Mouse (Mus musculus) MEL (cell line): ENCODE measurements at regions not wholly inside any gene's neighbourhood (a gene's known extent, or its start where the extent isn't known, plus 50 kb on each side); places are given as distances from the start of the nearest gene placed in this dataset.
A peak's percentile ranks its signal among the peaks of the same experiment; 100 is the strongest.

Source experiments
- DNase-seq: peaks from one replicate; pipeline ENCODE4 v3.0.0; 2011; ENCODE audit warnings: low read depth, low spot score
- H3K27ac ChIP-seq: 2 replicates; pipeline ENCODE4 v1.5.1; 2012; ENCODE audit warnings: low read depth, mild to moderate bottlenecking, control low read depth, low read length, moderate library complexity; ENCODE audit not compliant: control insufficient read depth
- H3K27me3 ChIP-seq, 2 experiments: fragments of 150-350 bp in 1 of 2; sonication (generic) in 1 of 2; 2 replicates each; pipeline ENCODE4 v1.6.1; 2012; ENCODE audit warnings: low read length in 2 of 2, mild to moderate bottlenecking in 2 of 2, improper control_type of control experiment in 1 of 2, moderate library complexity in 1 of 2; ENCODE audit not compliant: insufficient read depth in 2 of 2, control insufficient read depth in 1 of 2
- H3K36me3 ChIP-seq, 2 experiments: 2 replicates each; pipeline ENCODE4 v1.6.1; 2012 to 2014; ENCODE audit warnings: low read length in 2 of 2, improper control_type of control experiment in 1 of 2, inconsistent platforms in 1 of 2, mild to moderate bottlenecking in 1 of 2; ENCODE audit not compliant: insufficient read depth in 2 of 2, control insufficient read depth in 1 of 2
- H3K4me1 ChIP-seq, 2 experiments: fragments of 150-350 bp in 1 of 2; sonication (generic) in 1 of 2; 2 replicates each; pipeline ENCODE4 v1.6.1; 2012; ENCODE audit warnings: low read length in 2 of 2, improper control_type of control experiment in 1 of 2, mild to moderate bottlenecking in 1 of 2; ENCODE audit not compliant: insufficient read depth in 2 of 2, control insufficient read depth in 1 of 2
- H3K4me3 ChIP-seq, 2 experiments: fragments of 150-350 bp in 1 of 2; sonication (generic) in 1 of 2; 2 replicates each; pipeline ENCODE4 v1.5.1; 2012; ENCODE audit warnings: low read depth in 2 of 2, low read length in 2 of 2, mild to moderate bottlenecking in 2 of 2, moderate library complexity in 2 of 2, control low read depth in 1 of 2, improper control_type of control experiment in 1 of 2; ENCODE audit not compliant: control insufficient read depth in 1 of 2, insufficient read depth in 1 of 2
- H3K79me2 ChIP-seq: 2 replicates; pipeline ENCODE4 v1.6.1; 2012; ENCODE audit warnings: mild to moderate bottlenecking, low read length, moderate library complexity; ENCODE audit not compliant: control insufficient read depth, poor library complexity, insufficient read depth
- H3K9ac ChIP-seq: 2 replicates; pipeline ENCODE4 v1.6.1; 2012; ENCODE audit warnings: low read depth, mild to moderate bottlenecking, control low read depth, low read length, moderate library complexity; ENCODE audit not compliant: control insufficient read depth, poor library complexity, severe bottlenecking
- H3K9me3 ChIP-seq: fragments of 150-350 bp; sonication (generic); replicated peaks from 2 replicates; pipeline ENCODE4 v1.6.1; 2012; ENCODE audit warnings: mild to moderate bottlenecking, low read length, improper control_type of control experiment, moderate library complexity; ENCODE audit not compliant: insufficient read depth
- BHLHE40 ChIP-seq: IDR thresholded peaks from 2 replicates; pipeline ENCODE4 v1.6.1; 2012; ENCODE audit warnings: low read depth, mild to moderate bottlenecking, inconsistent platforms, low read length, improper control_type of control experiment, borderline replicate concordance
- CHD2 ChIP-seq: IDR thresholded peaks from 2 replicates; pipeline ENCODE4 v1.6.1; 2011; ENCODE audit warnings: low read length, improper control_type of control experiment
- CTCF ChIP-seq, 3 experiments: IDR thresholded peaks in 2 of 3; conservative IDR thresholded peaks in 1 of 3; 2 replicates each; pipeline ENCODE4 v1.5.1; 2011 to 2012; ENCODE audit warnings: low read length in 3 of 3, low read depth in 2 of 3, mild to moderate bottlenecking in 2 of 3, improper control_type of control experiment in 1 of 3, inconsistent platforms in 1 of 3, mixed read lengths in 1 of 3, moderate library complexity in 1 of 3; ENCODE audit not compliant: control insufficient read depth in 1 of 3, insufficient read depth in 1 of 3, poor library complexity in 1 of 3, severe bottlenecking in 1 of 3
- ELF1 ChIP-seq: IDR thresholded peaks from 2 replicates; pipeline ENCODE4 v1.6.1; 2014; ENCODE audit warnings: low read depth, mild to moderate bottlenecking, inconsistent platforms, low read length, improper control_type of control experiment, moderate library complexity
- ETS1 ChIP-seq: IDR thresholded peaks from 2 replicates; pipeline ENCODE4 v1.6.1; 2012; ENCODE audit warnings: low read depth, mild to moderate bottlenecking, inconsistent platforms, low read length, improper control_type of control experiment, moderate library complexity
- KAT2A ChIP-seq: conservative IDR thresholded peaks from 2 replicates; pipeline ENCODE4 v1.6.1; 2012; ENCODE audit warnings: low read depth, low read length, improper control_type of control experiment, inconsistent platforms
- MAFK ChIP-seq: IDR thresholded peaks from 2 replicates; pipeline ENCODE4 v1.6.1; 2011; ENCODE audit warnings: low read depth, mild to moderate bottlenecking, low read length, improper control_type of control experiment, borderline replicate concordance
- MAX ChIP-seq: IDR thresholded peaks from 2 replicates; pipeline ENCODE4 v1.6.1; 2011; ENCODE audit warnings: low read length, improper control_type of control experiment
- MEF2A ChIP-seq: IDR thresholded peaks from 2 replicates; pipeline ENCODE4 v1.6.1; 2014; ENCODE audit warnings: low read depth, mild to moderate bottlenecking, inconsistent platforms, low read length, improper control_type of control experiment; ENCODE audit not compliant: poor library complexity, insufficient replicate concordance, severe bottlenecking; ENCODE audit errors: extremely low read depth
- MXI1 ChIP-seq: IDR thresholded peaks from 2 replicates; pipeline ENCODE4 v1.6.1; 2011; ENCODE audit warnings: mild to moderate bottlenecking, low read depth, low read length, improper control_type of control experiment
- MYB ChIP-seq: IDR thresholded peaks from 2 replicates; pipeline ENCODE4 v1.6.1; 2011; ENCODE audit warnings: mild to moderate bottlenecking, low read depth, low read length, improper control_type of control experiment
- MYC ChIP-seq: IDR thresholded peaks from 2 replicates; pipeline ENCODE4 v1.6.1; 2011; ENCODE audit warnings: low read depth, mild to moderate bottlenecking, low read length, improper control_type of control experiment, moderate library complexity
- NELFE ChIP-seq: IDR thresholded peaks from 2 replicates; pipeline ENCODE4 v1.6.1; 2011; ENCODE audit warnings: low read depth, low read length, improper control_type of control experiment
- NRF1 ChIP-seq: IDR thresholded peaks from 2 replicates; pipeline ENCODE4 v1.6.1; 2014; ENCODE audit warnings: low read depth, mild to moderate bottlenecking, inconsistent platforms, low read length, improper control_type of control experiment, moderate library complexity; ENCODE audit not compliant: poor library complexity, insufficient read depth, severe bottlenecking
- POLR2A ChIP-seq, 2 experiments: IDR thresholded peaks; 2 replicates each; pipeline ENCODE4 v1.6.1; 2011 to 2012; ENCODE audit warnings: low read length in 2 of 2, mild to moderate bottlenecking in 2 of 2, control low read depth in 1 of 2, improper control_type of control experiment in 1 of 2, low read depth in 1 of 2, moderate library complexity in 1 of 2; ENCODE audit not compliant: control insufficient read depth in 1 of 2, insufficient read depth in 1 of 2, poor library complexity in 1 of 2
- RCOR1 ChIP-seq: IDR thresholded peaks from 2 replicates; pipeline ENCODE4 v1.6.1; 2012; ENCODE audit warnings: low read depth, mild to moderate bottlenecking, inconsistent platforms, low read length, improper control_type of control experiment
- SIN3A ChIP-seq: IDR thresholded peaks from 2 replicates; pipeline ENCODE4 v1.6.1; 2012; ENCODE audit warnings: low read length, improper control_type of control experiment, inconsistent platforms
- SMC3 ChIP-seq: IDR thresholded peaks from 2 replicates; pipeline ENCODE4 v1.6.1; 2011; ENCODE audit warnings: low read depth, low read length, improper control_type of control experiment
- TAL1 ChIP-seq: IDR thresholded peaks from 2 replicates; pipeline ENCODE4 v1.6.1; 2012; ENCODE audit warnings: mild to moderate bottlenecking, inconsistent platforms, low read length, moderate library complexity, mixed read lengths

- TF ChIP-seq ELF1 (peak; percentile 85), BHLHE40 (no peak), CHD2 (no peak), MEF2A (no peak), CTCF (IDR thresholded peaks at IDR 0.05 in 2 of 3, conservative IDR thresholded peaks at IDR 0.05 in 1 of 3; ENCODE audit: control insufficient read depth in 1 of 3, insufficient read depth in 1 of 3, low read depth in 2 of 3, low read length in 3 of 3, poor library complexity in 1 of 3, severe bottlenecking in 1 of 3) (no peak), RCOR1 (no peak), ETS1 (no peak), NELFE (peak; percentile 44; the same call in 1 of the 2 replicates), MAX (peak; percentile 31; the same call in 1 of the 2 replicates), SIN3A (no peak), MYB (no peak), KAT2A (peak; percentile 70), NRF1 (peak; percentile 10; the same call in 1 of the 2 replicates), POLR2A (IDR thresholded peaks at IDR 0.05; ENCODE audit: control insufficient read depth in 1 of 2, insufficient read depth in 1 of 2, low read depth in 1 of 2, low read length in 2 of 2, poor library complexity in 1 of 2) (peak in 1 of 2 experiments; percentile 67; a peak in 2 of 4 replicates), TAL1 (no peak), MXI1 (no peak; the same call in 1 of the 2 replicates), MYC (peak; percentile 42; the same call in 1 of the 2 replicates), MAFK (no peak), SMC3 (no peak)
Observed at GRCm38 (mm10) chr6:91617031-91617596, 66.7 kb upstream of the Slc6a6 start (continued).

- Histone ChIP-seq H3K79me2 (no peaks in the 10 kb centered on the region), H3K4me3 (peak overlapping the region in 1 of 2 experiments; percentile 9; a peak in 1 of 4 replicates), H3K27ac (no peak overlapping the region), H3K27me3 (no peaks in the 10 kb centered on the region), H3K36me3 (peaks cover 0 to 3% of the 10 kb centered on the region in 2 experiments; a peak in 2 of 4 replicates), H3K9ac (no peak overlapping the region), H3K9me3 (no peaks in the 10 kb centered on the region), H3K4me1 (peaks cover 0 to 14% of the 10 kb centered on the region in 2 experiments; a peak in 3 of 4 replicates)
- TF ChIP-seq ETS1, result no peak
- peak; percentile 13; the same call in 1 of the 2 replicates for TF ChIP-seq TAL1
- no peak for DNase-seq
Observed at GRCm38 (mm10) chr6:91617685-91618084, 66.2 kb upstream of the Slc6a6 start.
